Mouse (Mus musculus) myocyte (in vitro differentiated cells): ENCODE measurements around the gene Scn1b. TPM values are rescaled to one million over a fixed set of nuclear protein-coding genes. Genes with fewer than 3 reads are reported as not detected.

Experiments used
- H3K27me3 ChIP-seq: one replicate; pipeline ENCODE4 v1.6.1; 2011; ENCODE audit not compliant: control insufficient read depth, insufficient read depth, insufficient read length
- H3K36me3 ChIP-seq: one replicate; pipeline ENCODE4 v1.6.1; 2011; ENCODE audit not compliant: control insufficient read depth, insufficient read depth
- H3K4me2 ChIP-seq: one replicate; pipeline ENCODE4 v1.6.1; 2011; ENCODE audit warnings: low read depth, control low read depth
- H3K4me3 ChIP-seq: one replicate; pipeline ENCODE4 v1.5.1; 2011; ENCODE audit warnings: mild to moderate bottlenecking, control low read depth, moderate library complexity
- H3K79me2 ChIP-seq: one replicate; pipeline ENCODE4 v1.6.1; 2011; ENCODE audit not compliant: control insufficient read depth, insufficient read depth
- H3ac ChIP-seq: one replicate; pipeline ENCODE4 v1.6.1; 2011; ENCODE audit not compliant: control insufficient read depth, insufficient read length
- CEBPB ChIP-seq: IDR thresholded peaks from 2 replicates; pipeline ENCODE4 v1.6.1; 2011; ENCODE audit warnings: mild to moderate bottlenecking, moderate library complexity; ENCODE audit not compliant: poor library complexity, insufficient read depth, severe bottlenecking
- E2F4 ChIP-seq: IDR thresholded peaks from one replicate; pipeline ENCODE4 v1.6.1; 2011; ENCODE audit warnings: mild to moderate bottlenecking, control low read depth, moderate library complexity; ENCODE audit not compliant: insufficient read depth
- MAX ChIP-seq: IDR thresholded peaks from one replicate; pipeline ENCODE4 v1.6.1; 2011; ENCODE audit warnings: low read depth, mild to moderate bottlenecking, control low read depth
- MYOD1 ChIP-seq, 3 experiments: IDR thresholded peaks; one replicate each; pipeline ENCODE4 v1.6.1; 2011; ENCODE audit warnings: control low read depth in 2 of 3, low read depth in 2 of 3, mild to moderate bottlenecking in 2 of 3, moderate library complexity in 1 of 3; ENCODE audit not compliant: insufficient read length in 2 of 3, control insufficient read depth in 1 of 3
- MYOG ChIP-seq, 3 experiments: IDR thresholded peaks; one replicate each; pipeline ENCODE4 v1.6.1; 2011; ENCODE audit warnings: control low read depth in 2 of 3, low read depth in 2 of 3, mild to moderate bottlenecking in 2 of 3; ENCODE audit not compliant: insufficient read length in 2 of 3, control insufficient read depth in 1 of 3, insufficient read depth in 1 of 3
- POLR2A ChIP-seq: IDR thresholded peaks from one replicate; pipeline ENCODE4 v1.6.1; 2011; ENCODE audit warnings: low read depth, mild to moderate bottlenecking, control low read depth, moderate library complexity; ENCODE audit not compliant: insufficient read length
- POLR2AphosphoS2 ChIP-seq: IDR thresholded peaks from one replicate; pipeline ENCODE4 v1.6.1; 2011; ENCODE audit warnings: low read depth, control low read depth; ENCODE audit not compliant: insufficient read length
- REST ChIP-seq: IDR thresholded peaks from one replicate; pipeline ENCODE4 v1.6.1; 2011; ENCODE audit warnings: mild to moderate bottlenecking, control low read depth, moderate library complexity; ENCODE audit not compliant: insufficient read depth, insufficient read length
- SRF ChIP-seq: IDR thresholded peaks from one replicate; pipeline ENCODE4 v1.6.1; 2011; ENCODE audit warnings: low read depth; ENCODE audit not compliant: control insufficient read depth, insufficient read length
- TCF12 ChIP-seq: IDR thresholded peaks from one replicate; pipeline ENCODE4 v1.6.1; 2011; ENCODE audit warnings: mild to moderate bottlenecking, control low read depth; ENCODE audit not compliant: poor library complexity, insufficient read depth, severe bottlenecking
- TCF3 ChIP-seq: IDR thresholded peaks from one replicate; pipeline ENCODE4 v1.6.1; 2011; ENCODE audit warnings: low read depth, control low read depth; ENCODE audit not compliant: insufficient read length
- USF1 ChIP-seq: IDR thresholded peaks from one replicate; pipeline ENCODE4 v1.6.1; 2011; ENCODE audit warnings: low read depth, mild to moderate bottlenecking, control low read depth, moderate library complexity
- polyA plus RNA-seq: library from polyadenylated mRNA; unstranded; fragments of >200 nt; fragmentation: generic; extraction: Trizol; gene quantifications from one replicate; pipeline ENCODE4 v1.2.1, GENCODE M21; 2012; ENCODE audit warnings: missing spikeins

Scn1b gene
- polyA plus RNA-seq, 1 experiment: 4.1 TPM

- Histone ChIP-seq H3K27me3 (peaks cover 8% of the 10 kb centered on the region), H3K4me2 (no peak overlapping the region), H3ac (no peak overlapping the region), H3K36me3 (no peaks in the 10 kb centered on the region), H3K4me3 (no peak overlapping the region), H3K79me2 (no peaks in the 10 kb centered on the region)
- TF ChIP-seq MYOD1 (IDR thresholded peaks at IDR 0.05; ENCODE audit: control insufficient read depth in 1 of 3, insufficient read length in 2 of 3, low read depth in 2 of 3): no peak
- no peak for TF ChIP-seq TCF12
- TF ChIP-seq POLR2A: no peak
- no peak for TF ChIP-seq POLR2AphosphoS2
- no peak for TF ChIP-seq TCF3
- no peak for TF ChIP-seq CEBPB
- TF ChIP-seq REST: no peak
- TF ChIP-seq MAX: no peak
- TF ChIP-seq USF1: no peak
- TF ChIP-seq MYOG (IDR thresholded peaks at IDR 0.05; ENCODE audit: control insufficient read depth in 1 of 3, insufficient read depth in 1 of 3, insufficient read length in 2 of 3, low read depth in 2 of 3): no peak
- TF ChIP-seq SRF: no peak
- TF ChIP-seq E2F4: no peak
Measured at GRCm38 (mm10) chr7:31117465-31117864, 9.3 kb downstream of the Scn1b start.

DNA sequence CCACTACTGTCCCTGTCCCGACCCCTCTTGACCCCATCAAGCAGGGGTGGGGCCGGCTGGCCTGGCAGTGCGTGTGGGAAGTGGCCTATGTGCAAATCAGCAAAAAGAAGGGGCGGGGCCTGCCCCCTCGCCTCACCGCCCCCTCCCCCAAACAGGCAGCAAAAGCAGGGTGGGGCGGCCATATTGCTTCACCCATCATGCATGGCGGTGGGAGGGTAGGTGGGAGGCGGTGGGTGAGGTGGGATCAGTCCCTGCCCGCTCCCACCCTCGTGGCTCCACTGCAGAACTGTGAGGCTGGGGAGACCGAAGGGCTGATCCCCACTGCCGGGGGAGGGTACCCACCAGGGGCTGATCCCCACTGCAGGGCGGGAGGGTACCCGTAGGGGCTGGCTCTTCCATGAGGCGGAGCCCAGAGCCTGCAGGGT is 10.1 kb downstream of the Scn1b start:
- H3ac ChIP-seq: no peak overlapping the region
- TF ChIP-seq USF1 (no peak), POLR2A (no peak)
- H3K27me3 ChIP-seq: peaks cover 8% of the 10 kb centered on the region
- no peak overlapping the region for H3K4me2 ChIP-seq
- H3K36me3 ChIP-seq: no peaks in the 10 kb centered on the region
- H3K4me3 ChIP-seq: no peak overlapping the region
- H3K79me2 ChIP-seq: no peaks in the 10 kb centered on the region

DNA sequence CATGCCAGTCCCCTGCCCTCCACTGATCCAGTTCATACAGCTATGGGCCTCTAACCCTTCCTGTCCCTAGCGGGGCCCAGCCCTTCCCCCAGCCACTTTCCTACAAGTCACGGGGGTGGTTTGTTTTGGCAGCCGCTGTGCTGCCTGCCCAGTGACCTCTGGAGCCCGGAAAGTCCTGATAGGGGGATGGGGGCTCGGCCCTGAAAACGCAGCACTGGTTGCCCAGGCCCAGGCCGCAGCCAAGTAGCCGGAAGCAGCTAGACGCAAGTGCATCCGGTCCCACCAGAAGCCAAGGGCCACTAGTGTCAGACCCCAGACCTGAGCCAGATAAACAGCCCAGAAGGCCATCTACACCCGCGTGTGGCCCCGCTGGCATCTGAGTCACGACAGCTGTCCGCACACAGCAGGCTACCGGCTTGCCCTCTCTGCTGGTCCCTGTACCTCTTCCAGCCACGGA is 11.2 kb downstream of the Scn1b start:
- Histone ChIP-seq H3K4me2 (no peak overlapping the region), H3K27me3 (peaks cover 8% of the 10 kb centered on the region), H3K4me3 (no peak overlapping the region), H3ac (no peak overlapping the region), H3K79me2 (no peaks in the 10 kb centered on the region), H3K36me3 (no peaks in the 10 kb centered on the region)
- TF ChIP-seq MYOG (IDR thresholded peaks at IDR 0.05; ENCODE audit: control insufficient read depth in 1 of 3, insufficient read depth in 1 of 3, insufficient read length in 2 of 3, low read depth in 2 of 3): peak in 2 of 3 experiments; percentile 25 to 57
- peak in 1 of 3 experiments; percentile 71 for TF ChIP-seq MYOD1 (IDR thresholded peaks at IDR 0.05; ENCODE audit: control insufficient read depth in 1 of 3, insufficient read length in 2 of 3, low read depth in 2 of 3)
- no peak for TF ChIP-seq REST

DNA sequence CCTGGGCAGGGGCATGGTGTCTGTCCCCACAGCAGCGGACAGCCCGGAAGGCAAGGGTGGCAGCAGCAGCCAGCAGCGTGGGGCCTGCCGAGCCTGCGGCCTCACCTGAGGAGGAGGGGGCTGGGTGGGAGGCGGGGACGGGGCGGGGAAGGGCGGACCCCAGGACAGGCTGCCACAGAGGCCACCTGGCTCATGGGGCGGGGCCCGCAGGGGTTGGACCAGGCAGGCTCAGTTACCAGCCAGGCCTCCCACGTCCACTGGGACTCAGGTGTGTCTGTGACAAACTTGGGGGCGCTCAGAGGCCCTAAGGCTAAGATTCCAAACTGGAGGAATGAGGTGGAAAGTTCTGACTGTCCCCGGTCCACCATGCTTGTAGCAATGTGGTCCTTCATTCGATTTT is 11.6 kb downstream of the Scn1b start, which contains the start of gene Hpn:
Gene Hpn, minus strand, starts transcription at position 109 of the 400 bp plus-strand sequence.
- Histone ChIP-seq H3K4me3 (no peak within 1 kb of the TSS), H3K36me3 (no peaks in the 10 kb centered on the region), H3K4me2 (no peak within 1 kb of the TSS), H3ac (no peak within 1 kb of the TSS), H3K27me3 (peaks cover 8% of the 10 kb centered on the region), H3K79me2 (no peaks in the 10 kb centered on the region)
- TF ChIP-seq REST (no peak), E2F4 (no peak), MAX (no peak), MYOD1 (IDR thresholded peaks at IDR 0.05; ENCODE audit: control insufficient read depth in 1 of 3, insufficient read length in 2 of 3, low read depth in 2 of 3) (no peak), POLR2A (no peak), MYOG (IDR thresholded peaks at IDR 0.05; ENCODE audit: control insufficient read depth in 1 of 3, insufficient read depth in 1 of 3, insufficient read length in 2 of 3, low read depth in 2 of 3) (no peak)

- H3K79me2 ChIP-seq: no peaks in the 10 kb centered on the region
- peaks cover 8% of the 10 kb centered on the region for H3K27me3 ChIP-seq
- no peak overlapping the region for H3K4me3 ChIP-seq
- TF ChIP-seq MAX (no peak), MYOD1 (IDR thresholded peaks at IDR 0.05; ENCODE audit: control insufficient read depth in 1 of 3, insufficient read length in 2 of 3, low read depth in 2 of 3) (no peak), MYOG (IDR thresholded peaks at IDR 0.05; ENCODE audit: control insufficient read depth in 1 of 3, insufficient read depth in 1 of 3, insufficient read length in 2 of 3, low read depth in 2 of 3) (no peak), POLR2AphosphoS2 (no peak)
- H3K4me2 ChIP-seq: no peak overlapping the region
- H3K36me3 ChIP-seq: no peaks in the 10 kb centered on the region
- no peak overlapping the region for H3ac ChIP-seq
Measured at GRCm38 (mm10) chr7:31114646-31115045, 12.2 kb downstream of the Scn1b start.

DNA sequence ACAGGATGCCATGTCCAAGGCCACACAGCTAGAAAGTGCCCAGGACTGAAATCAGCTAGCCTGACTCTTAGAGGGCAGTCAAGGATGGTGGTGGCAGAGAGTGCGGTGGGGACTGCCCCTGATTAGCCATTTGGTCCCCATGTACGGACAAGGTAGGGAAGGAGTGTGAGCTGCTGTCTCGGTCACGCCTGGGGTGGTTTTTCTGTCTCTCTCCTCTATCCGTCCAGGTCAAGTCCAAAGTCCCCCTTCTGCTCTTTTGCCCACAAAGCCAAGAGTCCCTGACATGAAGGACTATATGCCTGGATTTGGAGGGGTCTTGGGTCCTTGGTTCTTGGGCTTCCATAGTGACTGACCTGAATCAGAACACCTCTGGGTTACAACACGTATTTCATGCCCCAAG is 13.0 kb downstream of the Scn1b start:
- Histone ChIP-seq H3K79me2 (no peaks in the 10 kb centered on the region), H3K36me3 (no peaks in the 10 kb centered on the region), H3K27me3 (peaks cover 8% of the 10 kb centered on the region), H3K4me2 (no peak overlapping the region), H3ac (no peak overlapping the region), H3K4me3 (no peak overlapping the region)
- TF ChIP-seq MAX: no peak
- TF ChIP-seq POLR2A: no peak
- TF ChIP-seq E2F4: no peak
- TF ChIP-seq TCF12: no peak
